Mouse (Mus musculus) neural tube, embryonic 15.5 days (tissue): ENCODE measurements around the gene 5830473C10Rik. TPM values are rescaled to one million over a fixed set of nuclear protein-coding genes. Genes with fewer than 3 reads are reported as not detected.
"Not testable (repeated sequence)": the region's sequence is repeated elsewhere in the genome, so short reads cannot be mapped to it uniquely, and the experiment has no call there.

Experiments used
- ATAC-seq: fragments of 200-750 bp; cut with Nextera tagmentation; 2 replicates; pipeline ENCODE4 v1.8.0; 2017; ENCODE audit warnings: mild to moderate bottlenecking, moderate TSS enrichment, moderate library complexity; ENCODE audit not compliant: low FRiP score
- H3K27ac ChIP-seq: fragments of 300-500 bp; sonication (generic); replicated peaks from 2 replicates; pipeline ENCODE4 v1.5.1; 2015; ENCODE audit warnings: mild to moderate bottlenecking, inconsistent platforms
- H3K27me3 ChIP-seq: fragments of 300-500 bp; sonication (generic); replicated peaks from 2 replicates; pipeline ENCODE4 v1.6.1; 2015; ENCODE audit warnings: inconsistent platforms
- H3K36me3 ChIP-seq: fragments of 300-500 bp; sonication (generic); 2 replicates; pipeline ENCODE4 v1.6.1; 2015; ENCODE audit warnings: inconsistent platforms
- H3K4me1 ChIP-seq: fragments of 300-500 bp; sonication (generic); 2 replicates; pipeline ENCODE4 v1.6.1; 2015; ENCODE audit warnings: inconsistent platforms
- H3K4me2 ChIP-seq: fragments of 300-500 bp; sonication (generic); 2 replicates; pipeline ENCODE4 v1.6.1; 2015; ENCODE audit warnings: inconsistent platforms, mild to moderate bottlenecking, moderate library complexity
- H3K4me3 ChIP-seq: fragments of 300-500 bp; sonication (generic); replicated peaks from 2 replicates; pipeline ENCODE4 v1.5.1; 2015; ENCODE audit warnings: mild to moderate bottlenecking, inconsistent platforms
- H3K9ac ChIP-seq: fragments of 300-500 bp; sonication (generic); replicated peaks from 2 replicates; pipeline ENCODE4 v1.6.1; 2015; ENCODE audit warnings: mild to moderate bottlenecking, inconsistent platforms
- H3K9me3 ChIP-seq: fragments of 300-500 bp; sonication (generic); replicated peaks from 2 replicates; pipeline ENCODE4 v1.6.1; 2016; ENCODE audit warnings: inconsistent platforms
- WGBS: fragments of 180-500 bp; shearing (Covaris S2); methylation state at CpG from one replicate; pipeline ENCODE4 v1.1.7; 2015; ENCODE audit warnings: mixed read lengths; 5-methylcytosine and 5-hydroxymethylcytosine counted together
- polyA plus RNA-seq: library from polyadenylated mRNA; unstranded; fragments of >200 nt; fragmentation: Nextera tagmentation; extraction: Ambion mirVana; gene quantifications from 2 replicates; pipeline ENCODE4 v1.2.1, GENCODE M21; 2015

Gene 5830473C10Rik
- polyA plus RNA-seq, 1 experiment from 2014 or later: 0.09 TPM

DNA sequence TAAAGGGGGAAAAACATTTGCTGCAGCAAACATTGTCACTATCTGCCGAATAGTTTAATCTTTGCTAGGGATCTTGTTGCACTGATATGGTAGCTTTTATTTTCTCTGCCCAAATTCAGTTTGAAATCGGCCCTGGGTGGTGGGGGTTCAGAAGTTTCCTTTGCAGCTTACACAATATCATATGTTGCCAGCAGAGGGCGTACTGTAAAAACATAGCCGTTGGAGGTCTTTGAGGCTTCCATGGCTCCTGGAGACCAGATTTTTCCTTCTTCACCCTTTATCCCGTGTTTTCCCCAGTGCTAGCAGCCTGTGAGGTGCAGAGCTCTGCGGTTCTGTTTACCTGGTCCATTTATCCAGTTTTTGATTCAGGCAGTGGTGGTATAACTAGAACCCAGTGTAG is 40.6 kb downstream of the 5830473C10Rik start:
- Histone ChIP-seq H3K4me1 (no peaks in the 10 kb centered on the region), H3K9ac (no peak overlapping the region), H3K9me3 (no peaks in the 10 kb centered on the region), H3K27me3 (no peaks in the 10 kb centered on the region), H3K27ac (no peak overlapping the region), H3K4me2 (no peak overlapping the region), H3K36me3 (no peaks in the 10 kb centered on the region), H3K4me3 (no peak overlapping the region)
- no peak for ATAC-seq
- 22% methylated on average over 6 of the region's 6 CpGs for WGBS

DNA sequence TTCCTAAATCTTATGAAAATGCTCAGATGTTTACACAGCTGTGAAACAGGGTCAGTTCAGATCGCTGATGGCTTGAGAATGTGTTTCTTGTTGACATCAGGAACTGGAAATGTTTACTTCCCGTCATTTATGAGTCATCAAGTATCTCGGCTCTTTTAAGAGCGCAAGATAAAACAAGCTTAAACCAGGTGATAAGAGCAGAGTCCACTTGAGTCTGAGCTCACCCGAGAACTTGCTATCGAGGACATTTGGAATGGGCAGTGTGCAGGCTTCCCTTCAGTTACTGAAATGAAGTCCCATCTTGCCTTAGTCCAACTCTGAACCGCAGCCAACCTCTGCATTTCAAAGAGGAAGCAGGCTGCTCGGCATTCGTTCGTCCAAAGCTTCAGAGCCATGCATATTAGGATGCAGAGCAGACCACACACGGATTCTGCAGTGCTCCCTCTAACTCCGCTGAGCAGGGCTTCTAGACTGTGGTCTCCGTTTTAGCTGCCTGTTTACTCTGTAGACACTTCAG is 42.6 kb downstream of the 5830473C10Rik start:
- Histone ChIP-seq H3K9ac (no peak overlapping the region), H3K9me3 (no peaks in the 10 kb centered on the region), H3K4me1 (no peaks in the 10 kb centered on the region), H3K27ac (no peak overlapping the region), H3K4me3 (no peak overlapping the region), H3K36me3 (no peaks in the 10 kb centered on the region), H3K4me2 (no peak overlapping the region), H3K27me3 (no peaks in the 10 kb centered on the region)
- 64% methylated on average over 13 of the region's 13 CpGs for WGBS
- no peak for ATAC-seq

DNA sequence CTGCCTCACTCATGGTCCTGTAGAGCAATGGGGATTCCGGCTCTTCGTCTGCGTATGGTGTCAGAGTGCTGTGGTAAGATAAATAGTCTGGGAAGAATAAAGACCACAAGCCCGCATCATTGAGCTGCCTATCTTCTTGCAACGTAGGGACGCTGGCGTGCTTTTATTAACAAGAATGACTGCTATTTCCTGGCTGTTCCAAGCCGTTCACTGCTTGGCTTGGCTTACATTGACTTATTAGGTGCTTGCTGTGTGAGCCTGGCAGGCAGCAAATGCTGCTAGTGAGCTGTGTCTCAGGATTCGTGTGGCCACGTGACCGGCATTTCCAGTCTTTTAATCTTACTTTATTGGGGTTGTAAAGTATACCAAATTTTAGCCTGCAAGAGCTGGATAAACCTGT is 48.0 kb downstream of the 5830473C10Rik start:
- no peak overlapping the region for H3K9ac ChIP-seq
- H3K36me3 ChIP-seq: no peaks in the 10 kb centered on the region
- no peaks in the 10 kb centered on the region for H3K9me3 ChIP-seq
- no peak overlapping the region for H3K27ac ChIP-seq
- no peak overlapping the region for H3K4me3 ChIP-seq
- no peak for ATAC-seq
- no peak overlapping the region for H3K4me2 ChIP-seq
- 57% methylated on average over 11 of the region's 11 CpGs for WGBS
- H3K27me3 ChIP-seq: no peaks in the 10 kb centered on the region
- no peaks in the 10 kb centered on the region for H3K4me1 ChIP-seq

DNA sequence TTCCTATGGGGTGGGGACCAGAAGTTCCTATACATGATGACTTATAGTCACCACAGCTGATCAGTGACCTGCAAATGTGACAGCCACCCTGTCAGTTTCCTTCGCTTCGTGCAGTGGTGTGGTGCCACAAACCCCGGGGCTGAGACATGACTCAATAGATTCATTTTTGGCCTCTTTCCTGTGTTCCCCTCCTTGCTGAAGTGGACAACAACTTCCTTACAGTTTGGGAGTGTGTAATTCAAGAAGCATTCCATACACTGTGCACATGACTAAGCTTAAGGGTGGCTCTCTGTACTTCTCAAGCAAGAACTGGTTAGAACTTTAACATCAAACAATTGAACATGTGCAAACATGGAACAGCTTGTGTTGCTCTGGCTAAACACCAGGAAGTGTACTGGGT is 50.5 kb downstream of the 5830473C10Rik start:
- H3K4me3 ChIP-seq: no peak overlapping the region
- 89% methylated on average over 3 of the region's 3 CpGs for WGBS
- no peak for ATAC-seq

DNA sequence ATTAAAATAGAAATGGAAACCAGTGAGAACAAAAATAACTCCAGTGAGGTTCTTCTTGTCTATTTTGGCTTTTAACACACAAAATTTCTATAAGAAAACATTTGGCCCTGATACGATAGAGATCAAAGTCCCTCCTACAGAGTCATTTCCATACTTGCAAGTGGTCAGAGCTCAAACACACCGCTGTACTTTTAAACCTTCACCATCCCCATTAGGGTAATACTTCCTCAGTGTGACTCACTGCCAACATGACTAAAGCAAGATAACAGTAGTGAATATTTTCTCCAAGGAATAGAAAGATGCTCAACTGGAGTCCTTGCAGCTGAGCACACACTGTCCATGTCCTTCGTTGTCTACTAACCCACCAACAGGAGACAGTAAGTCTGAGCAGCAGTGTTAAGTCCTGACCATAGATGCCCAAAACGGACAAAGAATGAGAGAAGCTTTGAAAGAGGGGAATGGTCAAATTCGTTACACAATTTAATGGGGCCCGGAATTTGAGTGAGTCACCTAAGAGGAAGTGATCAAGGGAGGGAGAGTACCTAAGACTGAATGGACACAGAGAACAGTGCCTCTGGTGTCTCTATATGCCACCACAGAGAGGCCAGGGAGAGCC is 51.2 kb downstream of the 5830473C10Rik start:
- WGBS: 87% methylated on average over 6 of the region's 6 CpGs
- ATAC-seq: no peak
- H3K27ac ChIP-seq: no peak overlapping the region

More for the DNA sequence above, 50.5 kb downstream of the 5830473C10Rik start:
- Histone ChIP-seq H3K27me3 (no peaks in the 10 kb centered on the region), H3K9ac (no peak overlapping the region), H3K9me3 (no peaks in the 10 kb centered on the region), H3K4me2 (no peak overlapping the region), H3K36me3 (no peaks in the 10 kb centered on the region), H3K27ac (no peak overlapping the region), H3K4me1 (no peaks in the 10 kb centered on the region)

DNA sequence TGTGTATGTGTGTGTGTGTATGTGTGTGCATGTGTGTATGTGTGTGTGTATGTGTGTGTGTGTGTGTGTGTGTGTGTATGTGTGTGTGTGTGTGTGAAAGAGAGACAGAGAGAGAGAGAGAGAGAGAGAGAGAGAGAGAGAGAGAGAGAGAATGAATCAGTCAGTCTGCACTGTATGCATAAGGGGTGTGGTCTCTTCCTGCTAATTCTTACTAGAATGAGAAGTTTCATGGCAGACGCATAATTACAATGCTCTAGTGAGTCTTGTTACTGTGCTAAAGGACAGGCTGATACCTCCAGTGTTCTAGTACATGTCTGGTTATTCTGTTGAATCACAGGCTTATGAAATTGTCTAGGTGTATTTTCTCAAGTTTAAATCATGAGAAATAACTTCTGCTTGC is 51.8 kb downstream of the 5830473C10Rik start:
- H3K27me3 ChIP-seq, H3K9ac ChIP-seq, H3K36me3 ChIP-seq, H3K4me1 ChIP-seq, ATAC-seq, H3K9me3 ChIP-seq, H3K27ac ChIP-seq, H3K4me3 ChIP-seq, H3K4me2 ChIP-seq: not testable (repeated sequence)
- 69% methylated on average over 1 of the region's 1 CpGs for WGBS

More for the DNA sequence above, 51.2 kb downstream of the 5830473C10Rik start:
- Histone ChIP-seq H3K36me3 (no peaks in the 10 kb centered on the region), H3K4me1 (no peaks in the 10 kb centered on the region), H3K4me2 (no peak overlapping the region), H3K27me3 (no peaks in the 10 kb centered on the region), H3K4me3 (no peak overlapping the region), H3K9me3 (no peaks in the 10 kb centered on the region), H3K9ac (no peak overlapping the region)

DNA sequence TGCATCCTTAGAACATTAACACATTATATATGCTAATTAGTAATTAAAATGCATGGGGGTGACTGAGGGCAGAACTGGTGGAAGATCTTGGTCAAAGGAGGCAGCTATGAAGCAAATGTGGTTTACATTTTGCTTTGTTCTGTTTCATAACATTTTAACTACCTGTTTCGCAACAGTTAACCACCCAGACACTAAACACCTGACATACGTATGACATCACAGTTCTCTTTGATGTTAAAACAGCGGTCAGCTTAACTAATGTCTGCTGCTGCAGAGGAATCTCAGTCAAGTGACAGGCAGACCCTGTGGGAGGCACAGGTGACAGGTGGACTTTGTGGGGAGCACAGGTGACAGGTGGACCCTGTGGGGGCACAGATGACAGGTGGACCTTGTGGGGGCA is 57.0 kb downstream of the 5830473C10Rik start:
- Histone ChIP-seq H3K9me3 (no peaks in the 10 kb centered on the region), H3K27me3 (no peaks in the 10 kb centered on the region), H3K4me2 (no peak overlapping the region), H3K27ac (no peak overlapping the region), H3K4me3 (no peak overlapping the region), H3K36me3 (no peaks in the 10 kb centered on the region), H3K9ac (no peak overlapping the region), H3K4me1 (no peaks in the 10 kb centered on the region)
- no peak for ATAC-seq
- WGBS: 92% methylated on average over 3 of the region's 3 CpGs

DNA sequence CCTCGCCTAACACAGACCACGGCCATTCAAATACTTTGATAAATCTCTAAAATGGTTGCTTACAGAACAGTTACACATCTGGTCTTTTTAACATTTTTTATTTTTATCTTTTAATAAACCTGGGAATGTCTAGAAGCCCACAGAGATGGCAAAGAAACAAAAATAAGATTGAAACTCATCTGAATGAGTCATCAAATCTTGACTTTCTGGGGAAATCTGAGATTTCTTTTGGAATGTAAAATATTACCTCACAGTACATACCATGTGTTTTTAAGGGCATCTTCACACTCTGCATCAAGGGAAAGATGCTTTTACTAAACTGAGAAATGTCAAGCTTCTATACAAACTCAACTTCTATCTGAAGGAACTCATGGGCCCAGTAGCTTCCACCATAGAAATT is 60.4 kb downstream of the 5830473C10Rik start:
- ATAC-seq: no peak
- Histone ChIP-seq H3K27ac (no peak overlapping the region), H3K9ac (no peak overlapping the region), H3K36me3 (no peaks in the 10 kb centered on the region), H3K27me3 (no peaks in the 10 kb centered on the region), H3K4me1 (no peaks in the 10 kb centered on the region), H3K4me3 (no peak overlapping the region), H3K9me3 (no peaks in the 10 kb centered on the region), H3K4me2 (no peak overlapping the region)
- WGBS: 90% methylated on average over 2 of the region's 2 CpGs

DNA sequence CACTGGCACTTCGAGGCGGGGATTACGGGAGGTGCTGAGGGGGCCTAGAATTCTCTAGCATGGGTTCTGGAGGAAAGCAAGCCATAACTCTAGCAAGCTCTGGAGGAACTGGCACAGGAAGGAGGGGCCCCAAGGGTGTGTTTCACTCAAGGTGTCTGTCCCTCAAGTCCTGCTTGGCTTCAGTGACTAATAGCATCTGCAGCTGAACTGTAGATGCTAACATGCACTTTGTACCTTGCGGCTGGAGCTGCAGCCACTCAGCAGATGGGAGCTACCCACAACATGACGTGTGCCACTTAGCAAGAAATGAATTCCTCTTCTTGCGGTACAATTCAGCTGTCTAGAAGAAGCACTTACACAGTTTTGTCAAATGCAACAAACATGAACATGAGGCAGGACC is 60.8 kb downstream of the 5830473C10Rik start:
- Histone ChIP-seq H3K4me1 (no peaks in the 10 kb centered on the region), H3K4me2 (no peak overlapping the region), H3K9me3 (no peaks in the 10 kb centered on the region), H3K4me3 (no peak overlapping the region), H3K27ac (no peak overlapping the region), H3K9ac (no peak overlapping the region), H3K36me3 (no peaks in the 10 kb centered on the region), H3K27me3 (no peaks in the 10 kb centered on the region)
- ATAC-seq: no peak
- 94% methylated on average over 6 of the region's 6 CpGs for WGBS

DNA sequence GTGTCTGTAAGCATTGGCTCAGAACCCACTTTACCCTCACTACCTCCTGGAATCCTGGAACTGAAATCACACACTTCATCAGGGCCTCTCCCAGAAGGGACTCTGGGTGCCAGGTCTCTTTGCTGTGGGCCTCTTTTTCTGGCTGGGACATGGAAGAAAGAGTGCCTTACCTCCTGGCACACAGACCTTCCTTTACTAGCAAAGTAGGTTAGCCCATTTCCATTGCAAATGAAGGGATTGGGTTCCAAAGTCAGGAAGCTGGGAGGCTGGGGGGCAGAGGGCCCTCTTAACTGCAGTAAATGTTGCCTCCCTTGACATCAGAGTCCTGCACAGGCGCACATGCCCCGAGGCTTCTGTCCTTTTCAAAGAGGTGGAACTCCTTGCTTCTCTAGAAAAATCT is 62.3 kb downstream of the 5830473C10Rik start:
- Histone ChIP-seq H3K4me3 (no peak overlapping the region), H3K36me3 (no peaks in the 10 kb centered on the region), H3K27me3 (no peaks in the 10 kb centered on the region), H3K4me1 (no peaks in the 10 kb centered on the region), H3K9me3 (no peaks in the 10 kb centered on the region), H3K9ac (no peak overlapping the region), H3K27ac (no peak overlapping the region), H3K4me2 (no peak overlapping the region)
- no peak for ATAC-seq
- WGBS: 82% methylated on average over 2 of the region's 2 CpGs

DNA sequence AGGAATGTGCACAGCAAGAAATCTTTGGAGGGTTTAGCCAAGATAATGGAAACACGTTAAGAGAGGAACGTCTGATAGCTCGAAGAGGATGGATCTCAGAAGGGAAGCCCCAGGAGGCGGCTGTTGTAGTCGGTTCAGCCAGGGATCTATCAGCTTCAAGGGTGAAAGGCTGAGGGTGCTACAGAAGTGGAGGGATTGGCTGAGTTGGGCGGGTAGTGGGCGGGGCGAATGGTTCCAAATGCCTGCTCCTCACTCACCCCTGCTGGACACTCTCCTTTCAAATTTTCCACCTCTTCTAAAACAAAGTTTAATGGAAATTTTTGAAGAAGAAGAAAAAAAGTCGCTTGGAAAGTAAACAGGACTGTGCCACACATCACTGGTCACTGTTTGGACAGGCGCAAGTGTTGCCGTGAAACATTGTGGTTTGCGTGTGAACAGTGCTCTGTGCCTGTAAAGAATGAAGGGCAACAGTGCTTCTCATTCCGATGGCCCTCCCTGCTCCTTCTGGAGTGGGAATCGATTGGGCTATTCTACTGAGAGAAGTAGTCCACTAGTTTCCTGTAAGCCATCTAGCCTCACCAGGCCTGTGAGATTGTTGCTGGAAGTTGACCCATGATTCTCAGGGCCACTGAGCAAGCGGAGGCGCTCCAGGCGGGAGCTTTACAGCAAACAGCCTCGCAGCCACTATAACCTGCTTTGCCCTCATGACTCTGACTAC is 64.0 kb downstream of the 5830473C10Rik start:
- H3K36me3 ChIP-seq: no peaks in the 10 kb centered on the region
- H3K4me1 ChIP-seq: no peaks in the 10 kb centered on the region
- H3K9ac ChIP-seq: no peak overlapping the region
- H3K27ac ChIP-seq: no peak overlapping the region
- WGBS: 82% methylated on average over 18 of the region's 18 CpGs
- no peak overlapping the region for H3K4me3 ChIP-seq
- H3K27me3 ChIP-seq: no peaks in the 10 kb centered on the region
- ATAC-seq: no peak
- no peak overlapping the region for H3K4me2 ChIP-seq
- no peaks in the 10 kb centered on the region for H3K9me3 ChIP-seq

DNA sequence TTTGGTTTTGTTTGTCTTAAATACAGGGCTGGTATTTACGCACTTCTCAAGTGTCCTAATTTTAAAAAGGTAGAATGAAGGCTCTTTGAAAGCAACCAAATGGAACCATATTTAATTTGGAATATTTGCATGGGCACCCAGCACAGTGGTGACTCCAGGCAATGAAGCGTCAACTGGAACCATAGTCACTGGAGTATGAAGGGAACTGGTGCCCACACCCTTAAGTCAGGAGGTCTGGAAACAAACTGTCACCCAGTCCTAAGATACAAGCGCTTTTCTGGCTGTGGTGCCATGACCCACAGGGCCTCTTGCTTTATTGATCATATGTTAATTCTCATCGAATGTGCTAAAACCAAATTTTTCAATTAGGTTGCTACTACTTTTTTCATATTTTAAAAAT is 66.5 kb downstream of the 5830473C10Rik start:
- H3K4me1 ChIP-seq: no peaks in the 10 kb centered on the region
- no peaks in the 10 kb centered on the region for H3K27me3 ChIP-seq
- H3K9me3 ChIP-seq: no peaks in the 10 kb centered on the region
- no peaks in the 10 kb centered on the region for H3K36me3 ChIP-seq
- WGBS: 95% methylated on average over 4 of the region's 4 CpGs
- H3K9ac ChIP-seq: no peak overlapping the region
- no peak overlapping the region for H3K4me2 ChIP-seq
- no peak overlapping the region for H3K4me3 ChIP-seq
- ATAC-seq: no peak
- no peak overlapping the region for H3K27ac ChIP-seq
